Mouse (Mus musculus) CD4-positive, CD25-positive, alpha-beta regulatory T cell, adult 2 months (primary cell): ENCODE data around the gene Rgl2.
"Not testable (repeated sequence)": the region's sequence is repeated elsewhere in the genome, so short reads cannot be mapped to it uniquely, and the experiment has no call there.

Experiments
- DNase-seq: peaks from one replicate; pipeline ENCODE4 v3.0.0-alpha.2; 2012; ENCODE audit warnings: low read depth, low spot score

Gene Rgl2

GRCm38 (mm10) chr17:33929371-33930279 is at the start of gene Rgl2:
TSS of gene Rgl2 (plus strand) at chr17:33929543.
- peak; percentile 95 for DNase-seq

- DNase-seq = not testable (repeated sequence)
Measured at GRCm38 (mm10) chr17:33884320-33884719, 45.0 kb upstream of the Rgl2 start.

- DNase-seq = not testable (repeated sequence)
Measured at GRCm38 (mm10) chr17:33887802-33888201, 41.5 kb upstream of the Rgl2 start.

GRCm38 (mm10) chr17:33888230-33888629 is 41.1 kb upstream of the Rgl2 start:
- not testable (repeated sequence) for DNase-seq

GRCm38 (mm10) chr17:33889941-33890532 is 39.3 kb upstream of the Rgl2 start:
- not testable (repeated sequence) for DNase-seq

- peak; percentile 99 for DNase-seq
Measured at GRCm38 (mm10) chr17:33890533-33891059, 38.7 kb upstream of the Rgl2 start, which contains the start of gene Kifc1. TSS of gene Kifc1 (minus strand) at chr17:33890661.

GRCm38 (mm10) chr17:33891357-33891756 is 38.0 kb upstream of the Rgl2 start:
- no peak for DNase-seq

- not testable (repeated sequence) for DNase-seq
Measured at GRCm38 (mm10) chr17:33891892-33892291, 37.5 kb upstream of the Rgl2 start.

GRCm38 (mm10) chr17:33892429-33892828 is 36.9 kb upstream of the Rgl2 start:
- no peak for DNase-seq

- DNase-seq = not testable (repeated sequence)
Measured at GRCm38 (mm10) chr17:33893011-33893410, 36.3 kb upstream of the Rgl2 start.

GRCm38 (mm10) chr17:33897114-33897794 is 32.1 kb upstream of the Rgl2 start:
- DNase-seq = peak; percentile 92

- DNase-seq = not testable (repeated sequence)
Measured at GRCm38 (mm10) chr17:33898193-33898592, 31.1 kb upstream of the Rgl2 start.

- no peak for DNase-seq
Measured at GRCm38 (mm10) chr17:33899642-33900041, 29.7 kb upstream of the Rgl2 start.

- DNase-seq = no peak
Measured at GRCm38 (mm10) chr17:33900281-33900988, 28.9 kb upstream of the Rgl2 start.

- DNase-seq = no peak
Measured at GRCm38 (mm10) chr17:33900989-33901314, 28.4 kb upstream of the Rgl2 start.

- no peak for DNase-seq
Measured at GRCm38 (mm10) chr17:33901653-33902052, 27.7 kb upstream of the Rgl2 start.

- no peak for DNase-seq
Measured at GRCm38 (mm10) chr17:33902079-33902478, 27.3 kb upstream of the Rgl2 start.

GRCm38 (mm10) chr17:33902491-33902890 is 26.9 kb upstream of the Rgl2 start:
- DNase-seq = peak; percentile 72

GRCm38 (mm10) chr17:33903911-33904651 is 25.3 kb upstream of the Rgl2 start:
- DNase-seq = not testable (repeated sequence)

GRCm38 (mm10) chr17:33904835-33905234 is 24.5 kb upstream of the Rgl2 start, which contains the start of gene Platr17:
TSS of gene Platr17 (plus strand) at chr17:33905135.
- DNase-seq = not testable (repeated sequence)
